Mouse (Mus musculus): Measurements from ENCODE around the gene Maob. TPM values are rescaled to one million over a fixed set of nuclear protein-coding genes. Genes with fewer than 3 reads are reported as not detected.

Maob gene
- polyA plus RNA-seq (2011; ENCODE audit: insufficient read depth, insufficient read length, low read depth, missing spikeins): 1.8 and 2.7 TPM in 2 replicates

- no peak within 1 kb of the TSS for H3K27ac ChIP-seq (ENCODE audit: insufficient read depth, low read length)
These were observed at the start of gene Maob for GRCm38 (mm10) chrX:16817261-16817769. Maob (minus strand) TSS chrX:16817366.

GRCm38 (mm10) chrX:16860244-16860643 is 43.1 kb upstream of the Maob start:
- no peak for TF ChIP-seq EP300 (IDR thresholded peaks at IDR 0.05; ENCODE audit: insufficient read depth, low read depth, low read length)
- TF ChIP-seq CTCF (IDR thresholded peaks at IDR 0.05; ENCODE audit: low read depth, low read length): no peak
- no peak for TF ChIP-seq POLR2A (IDR thresholded peaks at IDR 0.05; ENCODE audit: insufficient read depth, low read length)
- no peaks in the 10 kb centered on the region for H3K36me3 ChIP-seq (ENCODE audit: control insufficient read depth, insufficient read depth, low read length, poor library complexity, severe bottlenecking)
- H3K27me3 ChIP-seq (ENCODE audit: control insufficient read depth, insufficient read depth, low read length, poor library complexity, severe bottlenecking): no peaks in the 10 kb centered on the region
- H3K9ac ChIP-seq (ENCODE audit: low read depth, poor library complexity, severe bottlenecking): no peak overlapping the region
- no peak overlapping the region for H3K4me3 ChIP-seq (ENCODE audit: low read depth, low read length)
- no peaks in the 10 kb centered on the region for H3K9me3 ChIP-seq (replicated peaks; ENCODE audit: control insufficient read depth, insufficient read depth, low read length, poor library complexity, severe bottlenecking)
- H3K4me1 ChIP-seq (ENCODE audit: control insufficient read depth, insufficient read depth, low read length): no peaks in the 10 kb centered on the region
- no peak overlapping the region for H3K27ac ChIP-seq (ENCODE audit: insufficient read depth, low read length)

More at GRCm38 (mm10) chrX:16817261-16817769, at the start of gene Maob:
- peak within 1 kb of the TSS; percentile 57 for H3K4me3 ChIP-seq (ENCODE audit: low read depth, low read length)
- no peaks in the 10 kb centered on the region for H3K36me3 ChIP-seq (ENCODE audit: control insufficient read depth, insufficient read depth, low read length, poor library complexity, severe bottlenecking)
- no peak for TF ChIP-seq EP300 (IDR thresholded peaks at IDR 0.05; ENCODE audit: insufficient read depth, low read depth, low read length)
- H3K9me3 ChIP-seq (replicated peaks; ENCODE audit: control insufficient read depth, insufficient read depth, low read length, poor library complexity, severe bottlenecking): no peaks in the 10 kb centered on the region
- no peaks in the 10 kb centered on the region for H3K4me1 ChIP-seq (ENCODE audit: control insufficient read depth, insufficient read depth, low read length)
- 0 out of 2 replicates have a peak within 1 kb of the TSS, but pooled peaks have one; percentile 36 for H3K9ac ChIP-seq (ENCODE audit: low read depth, poor library complexity, severe bottlenecking)
- H3K27me3 ChIP-seq (ENCODE audit: control insufficient read depth, insufficient read depth, low read length, poor library complexity, severe bottlenecking): no peaks in the 10 kb centered on the region

- no peak overlapping the region for H3K27ac ChIP-seq (ENCODE audit: insufficient read depth, low read length)
- TF ChIP-seq EP300 (IDR thresholded peaks at IDR 0.05; ENCODE audit: insufficient read depth, low read depth, low read length): no peak
- no peak for TF ChIP-seq POLR2A (IDR thresholded peaks at IDR 0.05; ENCODE audit: insufficient read depth, low read length)
- no peak for TF ChIP-seq CTCF (IDR thresholded peaks at IDR 0.05; ENCODE audit: low read depth, low read length)
These were observed 28.9 kb upstream of the Maob start for GRCm38 (mm10) chrX:16846034-16846433.

GRCm38 (mm10) chrX:16841443-16841842 is 24.3 kb upstream of the Maob start:
- H3K4me1 ChIP-seq (ENCODE audit: control insufficient read depth, insufficient read depth, low read length): no peaks in the 10 kb centered on the region
- H3K27me3 ChIP-seq (ENCODE audit: control insufficient read depth, insufficient read depth, low read length, poor library complexity, severe bottlenecking): no peaks in the 10 kb centered on the region
- no peak for TF ChIP-seq POLR2A (IDR thresholded peaks at IDR 0.05; ENCODE audit: insufficient read depth, low read length)
- TF ChIP-seq EP300 (IDR thresholded peaks at IDR 0.05; ENCODE audit: insufficient read depth, low read depth, low read length): no peak
- TF ChIP-seq CTCF (IDR thresholded peaks at IDR 0.05; ENCODE audit: low read depth, low read length): no peak
- H3K9ac ChIP-seq (ENCODE audit: low read depth, poor library complexity, severe bottlenecking): no peak overlapping the region
- H3K4me3 ChIP-seq (ENCODE audit: low read depth, low read length): no peak overlapping the region
- no peaks in the 10 kb centered on the region for H3K9me3 ChIP-seq (replicated peaks; ENCODE audit: control insufficient read depth, insufficient read depth, low read length, poor library complexity, severe bottlenecking)
- H3K36me3 ChIP-seq (ENCODE audit: control insufficient read depth, insufficient read depth, low read length, poor library complexity, severe bottlenecking): no peaks in the 10 kb centered on the region
- no peak overlapping the region for H3K27ac ChIP-seq (ENCODE audit: insufficient read depth, low read length)

More at GRCm38 (mm10) chrX:16846034-16846433, 28.9 kb upstream of the Maob start:
- Histone ChIP-seq H3K27me3 (ENCODE audit: control insufficient read depth, insufficient read depth, low read length, poor library complexity, severe bottlenecking) (no peaks in the 10 kb centered on the region), H3K4me3 (ENCODE audit: low read depth, low read length) (no peak overlapping the region), H3K36me3 (ENCODE audit: control insufficient read depth, insufficient read depth, low read length, poor library complexity, severe bottlenecking) (no peaks in the 10 kb centered on the region), H3K4me1 (ENCODE audit: control insufficient read depth, insufficient read depth, low read length) (no peaks in the 10 kb centered on the region), H3K9me3 (replicated peaks; ENCODE audit: control insufficient read depth, insufficient read depth, low read length, poor library complexity, severe bottlenecking) (no peaks in the 10 kb centered on the region), H3K9ac (ENCODE audit: low read depth, poor library complexity, severe bottlenecking) (no peak overlapping the region)

GRCm38 (mm10) chrX:16837293-16837692 is 20.1 kb upstream of the Maob start:
- Histone ChIP-seq H3K9ac (ENCODE audit: low read depth, poor library complexity, severe bottlenecking) (no peak overlapping the region), H3K4me1 (ENCODE audit: control insufficient read depth, insufficient read depth, low read length) (no peaks in the 10 kb centered on the region), H3K4me3 (ENCODE audit: low read depth, low read length) (no peak overlapping the region), H3K27ac (ENCODE audit: insufficient read depth, low read length) (no peak overlapping the region), H3K36me3 (ENCODE audit: control insufficient read depth, insufficient read depth, low read length, poor library complexity, severe bottlenecking) (no peaks in the 10 kb centered on the region), H3K9me3 (replicated peaks; ENCODE audit: control insufficient read depth, insufficient read depth, low read length, poor library complexity, severe bottlenecking) (no peaks in the 10 kb centered on the region), H3K27me3 (ENCODE audit: control insufficient read depth, insufficient read depth, low read length, poor library complexity, severe bottlenecking) (no peaks in the 10 kb centered on the region)
- TF ChIP-seq EP300 (IDR thresholded peaks at IDR 0.05; ENCODE audit: insufficient read depth, low read depth, low read length): no peak
- TF ChIP-seq POLR2A (IDR thresholded peaks at IDR 0.05; ENCODE audit: insufficient read depth, low read length): no peak
- no peak for TF ChIP-seq CTCF (IDR thresholded peaks at IDR 0.05; ENCODE audit: low read depth, low read length)

GRCm38 (mm10) chrX:16836488-16837082 is 19.4 kb upstream of the Maob start:
- Histone ChIP-seq H3K27me3 (ENCODE audit: control insufficient read depth, insufficient read depth, low read length, poor library complexity, severe bottlenecking) (no peaks in the 10 kb centered on the region), H3K4me3 (ENCODE audit: low read depth, low read length) (no peak overlapping the region), H3K27ac (ENCODE audit: insufficient read depth, low read length) (no peak overlapping the region), H3K9me3 (replicated peaks; ENCODE audit: control insufficient read depth, insufficient read depth, low read length, poor library complexity, severe bottlenecking) (no peaks in the 10 kb centered on the region), H3K4me1 (ENCODE audit: control insufficient read depth, insufficient read depth, low read length) (no peaks in the 10 kb centered on the region), H3K36me3 (ENCODE audit: control insufficient read depth, insufficient read depth, low read length, poor library complexity, severe bottlenecking) (no peaks in the 10 kb centered on the region), H3K9ac (ENCODE audit: low read depth, poor library complexity, severe bottlenecking) (no peak overlapping the region)
- TF ChIP-seq POLR2A (IDR thresholded peaks at IDR 0.05; ENCODE audit: insufficient read depth, low read length) (no peak), EP300 (IDR thresholded peaks at IDR 0.05; ENCODE audit: insufficient read depth, low read depth, low read length) (no peak), CTCF (IDR thresholded peaks at IDR 0.05; ENCODE audit: low read depth, low read length) (no peak)
